Mouse (Mus musculus) CH12.LX (cell line): ENCODE measurements around the gene Sec24c.

Experiments used
- E2F4 ChIP-seq: IDR thresholded peaks from 2 replicates; pipeline ENCODE4 v1.6.1; 2011; ENCODE audit warnings: low read depth, low read length, improper control_type of control experiment; ENCODE audit not compliant: insufficient replicate concordance
- EP300 ChIP-seq: IDR thresholded peaks from 2 replicates; pipeline ENCODE4 v1.6.1; 2011; ENCODE audit warnings: low read length, improper control_type of control experiment
- GABPA ChIP-seq: IDR thresholded peaks from 2 replicates; pipeline ENCODE4 v1.6.1; 2012; ENCODE audit warnings: low read depth, low read length, improper control_type of control experiment, inconsistent platforms; ENCODE audit not compliant: insufficient replicate concordance
- TCF12 ChIP-seq: IDR thresholded peaks from 2 replicates; pipeline ENCODE4 v1.6.1; 2014; ENCODE audit warnings: low read depth, mild to moderate bottlenecking, inconsistent platforms, low read length, improper control_type of control experiment
- USF1 ChIP-seq: IDR thresholded peaks from 2 replicates; pipeline ENCODE4 v1.6.1; 2014; ENCODE audit warnings: low read depth, mild to moderate bottlenecking, inconsistent platforms, low read length, improper control_type of control experiment

- TF ChIP-seq USF1 (no peak), GABPA (no peak), EP300 (no peak), E2F4 (no peak), TCF12 (no peak)
These were observed 23.1 kb upstream of the Sec24c start for GRCm38 (mm10) chr14:20651000-20651399.
